Mouse (Mus musculus) left cerebral cortex, postnatal 25 days (tissue): ENCODE results near the gene Bcl7b. TPM values are rescaled to one million over a fixed set of nuclear protein-coding genes. Genes with fewer than 3 reads are reported as not detected.
A peak's percentile ranks its signal among the peaks of the same experiment; 100 is the strongest.
"Not testable (repeated sequence)": the region's sequence is repeated elsewhere in the genome, so short reads cannot be mapped to it uniquely, and the experiment has no call there.

ENCODE experiments used
- DNase-seq, 2 experiments: peaks; one replicate each; pipeline ENCODE4 v3.0.0; 2022; ENCODE audit warnings: low spot score in 2 of 2, mixed read lengths in 1 of 2
- intact Hi-C: fragments of 180-260 bp; cut with DNase I; formaldehyde crosslinking; loops from one replicate; pipeline ENCODE4 v1.15.1; 2025
- microRNA-seq, 2 experiments: library from miRNA; unstranded; fragments of <30 nt; microRNA quantifications; one replicate each; pipeline ENCODE4 v1.2.0; 2022
- total RNA-seq, 2 experiments: library from RNA; stranded (reverse); gene quantifications; 2 replicates each; pipeline ENCODE4 v1.2.3; 2021

Gene Bcl7b
- total RNA-seq, 2 experiments from 2014 or later: 52.4 to 53.4 TPM

- intact Hi-C loops: loop anchor here (5.0 kb wide), 2 partner anchors 112 to 177 kb away; partner anchors contain the start of gene Vps37d
- no peak for DNase-seq
Observed at GRCm38 (mm10) chr5:135189281-135190022, 21.4 kb downstream of the Bcl7b start.

- DNase-seq: peak; percentile 70 to 78
- intact Hi-C loops: loop anchor here (1.0 kb wide), 1 partner anchor 73 kb away; no protein-coding TSS in a partner anchor
Observed at GRCm38 (mm10) chr5:135191620-135192019, 23.5 kb downstream of the Bcl7b start.

- intact Hi-C loops: no loop called here
- DNase-seq: no peak
Observed at GRCm38 (mm10) chr5:135192431-135192830, 24.3 kb downstream of the Bcl7b start.

- DNase-seq: no peak
- intact Hi-C loops: no loop called here
Observed at GRCm38 (mm10) chr5:135196367-135196766, 28.3 kb downstream of the Bcl7b start.

GRCm38 (mm10) chr5:135202763-135203162 is 34.7 kb downstream of the Bcl7b start:
- DNase-seq: no peak
- intact Hi-C loops: no loop called here

- intact Hi-C loops: no loop called here
Observed at GRCm38 (mm10) chr5:135208197-135208596, 40.1 kb downstream of the Bcl7b start.

GRCm38 (mm10) chr5:135216871-135217270 is 48.8 kb downstream of the Bcl7b start:
- DNase-seq: no peak
- intact Hi-C loops: no loop called here

More at GRCm38 (mm10) chr5:135208197-135208596, 40.1 kb downstream of the Bcl7b start:
- DNase-seq: no peak

- intact Hi-C loops: no loop called here
- no peak for DNase-seq
Observed at GRCm38 (mm10) chr5:135220941-135221340, 52.9 kb downstream of the Bcl7b start.

- intact Hi-C loops: no loop called here
- no peak for DNase-seq
Observed at GRCm38 (mm10) chr5:135222066-135222465, 54.0 kb downstream of the Bcl7b start.

- no peak for DNase-seq
- intact Hi-C loops: no loop called here
Observed at GRCm38 (mm10) chr5:135224169-135224568, 56.1 kb downstream of the Bcl7b start.

- intact Hi-C loops, DNase-seq: not testable (repeated sequence)
Observed at GRCm38 (mm10) chr5:135225879-135226278, 57.8 kb downstream of the Bcl7b start.

- DNase-seq: no peak
- intact Hi-C loops: no loop called here
Observed at GRCm38 (mm10) chr5:135230186-135230585, 62.1 kb downstream of the Bcl7b start.

Small RNAs within 50 kb of the gene (microRNA-seq; reads per million reads assigned to microRNA genes)
- gene Gm25315: 0 reads per million in 2 experiments

Other genes with a start within 250 kb of the Bcl7b start
- 1 to 10 TPM; 9.0 to 9.8 TPM for gene Mettl27, start 235.9 kb upstream of the Bcl7b start, total RNA-seq
- not detected for gene Cldn4, start 221.3 kb upstream of the Bcl7b start, total RNA-seq
- under 1 TPM; 0.39 to 0.62 TPM for gene Cldn3, start 182.1 kb upstream of the Bcl7b start, total RNA-seq
- 10 to 100 TPM; 35.5 to 41.4 TPM for gene Abhd11, start 159.1 kb upstream of the Bcl7b start, total RNA-seq
- gene Stx1a, start 144.8 kb upstream of the Bcl7b start, total RNA-seq: 100 to 1,000 TPM; 388 to 416 TPM
- 10 to 100 TPM; 38.3 to 42.4 TPM for gene Dnajc30, start 104.1 kb upstream of the Bcl7b start, total RNA-seq
- 10 to 100 TPM; 49.7 to 51.0 TPM for gene Bud23, start 103.3 kb upstream of the Bcl7b start, total RNA-seq
- 10 to 100 TPM; 25.3 to 28.7 TPM for gene Vps37d, start 90.0 kb upstream of the Bcl7b start, total RNA-seq
- 1 to 10 TPM; 4.6 to 5.7 TPM for gene Mlxipl, start 78.4 kb upstream of the Bcl7b start, total RNA-seq
- 10 to 100 TPM; 30.1 to 30.7 TPM for gene Tbl2, start 18.6 kb upstream of the Bcl7b start, total RNA-seq
- 10 to 100 TPM; 64.5 to 72.0 TPM for gene Baz1b, start 19.0 kb downstream of the Bcl7b start, total RNA-seq
- 1 to 10 TPM; 6.5 to 7.2 TPM for gene Fzd9, start 82.9 kb downstream of the Bcl7b start, total RNA-seq
- gene Fkbp6, start 181.8 kb downstream of the Bcl7b start, total RNA-seq: under 1 TPM in 1 of 2 experiments, not detected in 1; 0.50 TPM
- not detected for gene Trim50, start 185.0 kb downstream of the Bcl7b start, total RNA-seq
- 10 to 100 TPM; 15.7 to 18.8 TPM for gene Nsun5, start 201.7 kb downstream of the Bcl7b start, total RNA-seq
- gene Pom121, start 226.3 kb downstream of the Bcl7b start, total RNA-seq: 10 to 100 TPM; 51.6 to 51.7 TPM